Mouse (Mus musculus): Measurements from ENCODE around the gene Klhl12.
A peak's percentile ranks its signal among the peaks of the same experiment; 100 is the strongest.
"Not testable (repeated sequence)": the region's sequence is repeated elsewhere in the genome, so short reads cannot be mapped to it uniquely, and the experiment has no call there.

Gene Klhl12

GRCm38 (mm10) chr1:134454904-134455824 is at the start of gene Klhl12:
TSS of gene Klhl12 (plus strand) at chr1:134455531.
- peak; percentile 91 to 93 for DNase-seq

- no peak for DNase-seq
Measured at GRCm38 (mm10) chr1:134406414-134406771, 48.9 kb upstream of the Klhl12 start.

- DNase-seq, result no peak
Measured at GRCm38 (mm10) chr1:134408080-134408479, 47.3 kb upstream of the Klhl12 start.

GRCm38 (mm10) chr1:134411706-134412629 is 43.4 kb upstream of the Klhl12 start:
- no peak for DNase-seq

- DNase-seq, result no peak
Measured at GRCm38 (mm10) chr1:134414038-134414437, 41.3 kb upstream of the Klhl12 start.

- no peak for DNase-seq
Measured at GRCm38 (mm10) chr1:134414501-134415167, 40.7 kb upstream of the Klhl12 start.

GRCm38 (mm10) chr1:134415168-134415831 is 40.0 kb upstream of the Klhl12 start, which contains the start of gene Adipor1:
TSS of gene Adipor1 (plus strand) at chr1:134415378.
- DNase-seq, result peak; percentile 93 to 94

GRCm38 (mm10) chr1:134418414-134418975 is 36.8 kb upstream of the Klhl12 start:
- no peak for DNase-seq

GRCm38 (mm10) chr1:134419176-134419575 is 36.2 kb upstream of the Klhl12 start:
- DNase-seq, result no peak

GRCm38 (mm10) chr1:134419751-134420458 is 35.4 kb upstream of the Klhl12 start:
- no peak for DNase-seq

- no peak for DNase-seq
Measured at GRCm38 (mm10) chr1:134423911-134424310, 31.4 kb upstream of the Klhl12 start.

- DNase-seq, result no peak
Measured at GRCm38 (mm10) chr1:134426289-134426688, 29.0 kb upstream of the Klhl12 start.

GRCm38 (mm10) chr1:134433002-134433401 is 22.3 kb upstream of the Klhl12 start:
- no peak for DNase-seq

- no peak for DNase-seq
Measured at GRCm38 (mm10) chr1:134433473-134433872, 21.9 kb upstream of the Klhl12 start.

GRCm38 (mm10) chr1:134435414-134435813 is 19.9 kb upstream of the Klhl12 start:
- DNase-seq, result no peak

- DNase-seq, result no peak
Measured at GRCm38 (mm10) chr1:134440437-134440836, 14.9 kb upstream of the Klhl12 start.

- not testable (repeated sequence) for DNase-seq
Measured at GRCm38 (mm10) chr1:134441737-134442136, 13.6 kb upstream of the Klhl12 start.

- DNase-seq, result no peak
Measured at GRCm38 (mm10) chr1:134442394-134442793, 12.9 kb upstream of the Klhl12 start.

GRCm38 (mm10) chr1:134443288-134443687 is 12.0 kb upstream of the Klhl12 start:
- DNase-seq, result not testable (repeated sequence)

- DNase-seq, result no peak
Measured at GRCm38 (mm10) chr1:134445418-134445817, 9.9 kb upstream of the Klhl12 start.

- DNase-seq, result not testable (repeated sequence)
Measured at GRCm38 (mm10) chr1:134448537-134448936, 6.8 kb upstream of the Klhl12 start.

Measured in thymus, adult 18-20 months (tissue).